Mouse (Mus musculus) c-Kit-positive CD71-negative TER-119-negative erythroid progenitor cells, embryonic 14.5 days (primary cell): ENCODE measurements around the gene Erbb2.
A peak's percentile ranks its signal among the peaks of the same experiment; 100 is the strongest.

Source experiments
- DNase-seq: peaks from one replicate; pipeline ENCODE4 v3.0.0-alpha.2; 2013; ENCODE audit warnings: low read depth

The Erbb2 gene

DNA sequence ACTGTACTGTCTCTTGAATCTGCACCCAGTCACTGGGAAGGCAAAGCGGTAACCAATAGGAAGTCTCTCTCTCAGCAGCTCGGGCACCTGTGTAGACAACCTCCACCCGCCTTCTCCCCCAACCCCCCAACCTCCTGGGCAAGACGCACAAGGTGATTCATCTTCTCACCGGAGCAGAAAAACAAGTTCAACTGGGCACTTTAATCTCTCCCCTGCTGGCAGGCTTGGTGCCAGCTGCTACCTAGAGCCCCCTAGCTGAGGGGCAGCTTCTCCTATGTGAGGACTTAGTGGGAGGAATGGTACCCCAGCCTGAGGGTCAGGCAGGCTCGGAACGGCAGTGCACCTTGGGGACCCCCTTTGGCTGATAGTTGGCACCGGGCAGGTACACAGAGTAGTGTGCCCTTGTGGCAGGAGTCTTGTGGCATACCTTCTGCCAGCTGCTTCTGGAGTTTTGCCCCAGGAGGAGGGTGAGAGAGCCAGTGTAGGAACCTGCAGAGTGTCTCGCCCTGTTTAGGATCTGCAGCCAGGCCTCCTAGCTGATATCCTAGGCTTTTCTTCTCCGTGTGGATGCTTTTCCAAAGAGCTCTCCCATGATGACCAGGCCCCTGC lies 6.8 kb downstream of the Erbb2 start:
- no peak for DNase-seq

DNA sequence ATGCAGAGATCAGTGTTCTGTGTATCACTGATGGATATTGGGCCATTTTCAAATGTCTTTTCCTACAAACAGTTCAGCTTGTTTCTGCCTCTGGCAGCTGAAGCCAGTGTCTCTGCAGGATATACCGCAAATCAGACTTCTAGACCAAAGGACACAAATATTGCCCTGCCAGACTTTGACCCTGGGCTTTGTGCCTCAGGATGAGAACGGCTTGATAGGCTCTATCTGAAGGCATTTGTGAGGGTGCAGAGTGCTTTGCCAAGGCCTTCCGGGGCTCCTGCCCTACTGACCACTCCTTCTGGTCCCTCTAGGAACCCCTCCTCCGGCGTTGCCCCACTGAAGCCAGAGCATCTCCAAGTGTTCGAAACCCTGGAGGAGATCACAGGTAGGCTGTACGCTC lies 14.3 kb downstream of the Erbb2 start:
- no peak for DNase-seq

DNA sequence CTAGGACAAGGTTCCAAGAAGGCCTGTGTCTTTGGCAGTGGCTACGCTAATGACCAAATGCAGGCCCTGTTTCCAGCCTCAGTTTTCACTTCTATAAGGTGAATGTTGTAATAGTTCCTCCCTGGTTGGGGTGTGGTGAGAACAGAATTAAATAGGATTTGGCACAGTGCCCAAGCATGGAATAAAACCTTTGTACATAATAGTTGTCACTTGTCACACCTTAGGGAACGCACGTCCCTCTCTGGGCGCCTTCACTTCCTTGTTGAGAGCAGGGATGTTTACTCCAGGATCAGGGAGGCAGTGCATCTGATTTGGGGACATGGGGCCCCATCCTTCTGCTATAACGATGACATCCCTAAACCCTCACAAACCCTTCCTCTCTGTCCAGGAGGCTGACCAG lies 16.2 kb downstream of the Erbb2 start:
- DNase-seq, result no peak

GRCm38 (mm10) chr11:98431743-98432502 lies 19.7 kb downstream of the Erbb2 start:
- DNase-seq, result no peak

DNA sequence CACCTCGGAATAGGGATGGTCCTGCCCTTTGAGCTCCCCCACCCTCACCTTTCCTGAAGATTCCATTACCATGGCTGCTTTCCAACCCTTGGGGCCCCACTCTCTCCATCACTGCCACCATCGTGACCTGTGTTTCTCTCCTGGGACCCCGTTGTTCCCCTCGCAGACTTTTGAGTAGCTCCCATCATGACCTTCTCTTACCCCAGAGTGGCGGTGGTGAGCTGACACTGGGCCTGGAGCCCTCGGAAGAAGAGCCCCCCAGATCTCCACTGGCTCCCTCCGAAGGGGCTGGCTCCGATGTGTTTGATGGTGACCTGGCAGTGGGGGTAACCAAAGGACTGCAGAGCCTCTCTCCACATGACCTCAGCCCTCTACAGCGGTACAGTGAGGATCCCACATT lies 23.5 kb downstream of the Erbb2 start:
- DNase-seq, result no peak

GRCm38 (mm10) chr11:98437441-98437840 lies 25.2 kb downstream of the Erbb2 start:
- DNase-seq, result no peak

DNA sequence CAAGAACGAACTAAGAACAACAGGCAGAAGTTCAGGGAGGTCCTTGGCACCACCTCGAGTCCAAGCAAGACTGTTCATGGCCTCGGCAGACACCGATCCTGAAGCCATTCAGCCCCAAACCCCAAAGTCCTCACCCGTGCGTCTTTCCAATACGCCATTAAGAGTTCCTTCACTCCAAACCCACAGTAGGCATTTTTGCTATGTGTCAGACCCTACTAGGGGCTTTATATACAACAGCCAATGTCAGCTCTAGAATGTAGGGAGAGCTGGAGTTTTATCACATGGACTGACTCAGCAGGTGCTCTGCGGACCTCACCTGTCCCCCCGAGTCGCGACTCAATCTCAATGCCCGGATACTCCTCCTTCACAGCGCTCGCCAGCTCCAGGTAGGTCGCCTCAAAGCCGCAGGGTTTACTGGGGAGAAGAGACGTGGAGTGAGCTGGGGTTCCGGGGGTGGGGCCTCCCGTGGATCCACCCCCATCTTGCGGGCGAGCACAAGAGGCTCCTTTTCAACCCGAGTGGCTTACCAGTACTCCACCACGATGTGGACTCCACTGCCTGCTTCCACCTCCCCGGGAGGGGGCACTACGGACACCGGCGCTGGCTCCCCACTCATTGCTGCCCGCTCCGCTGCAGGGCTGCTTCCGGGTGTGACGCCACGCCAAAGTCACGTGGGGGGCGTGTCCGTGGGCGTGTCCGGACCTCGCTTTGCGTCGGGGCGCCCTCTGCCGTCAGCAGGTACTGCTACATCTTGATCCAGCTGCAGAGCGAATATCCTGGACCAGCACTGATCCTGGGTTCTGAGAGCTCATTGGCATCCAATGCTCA lies 26.3 kb downstream of the Erbb2 start, which contains the start of gene Mien1:
Mien1 (minus strand) TSS at position 661 of the 828 bp plus-strand sequence.
- peak; percentile 83 for DNase-seq

DNA sequence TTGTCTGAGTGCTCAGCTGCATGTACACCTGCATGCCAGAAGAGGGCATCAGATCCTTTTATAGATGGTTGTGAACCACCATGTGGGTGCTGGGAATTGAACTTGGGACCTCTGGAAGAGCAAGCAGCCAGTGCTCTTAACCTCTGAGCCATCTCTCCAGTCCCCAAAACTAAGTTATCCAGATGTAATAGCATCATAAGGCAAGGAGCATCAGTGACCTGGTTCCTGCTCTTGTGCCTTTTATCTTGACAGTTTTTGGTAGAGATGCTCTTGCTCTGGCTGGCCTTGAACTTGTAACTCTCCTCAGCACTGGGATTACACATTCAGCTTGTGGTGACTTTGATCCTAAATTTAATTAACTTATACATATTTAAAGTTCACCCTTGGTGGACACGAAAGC lies 31.4 kb downstream of the Erbb2 start:
- DNase-seq, result no peak

- no peak for DNase-seq
Observed at GRCm38 (mm10) chr11:98445238-98445637, 33.0 kb downstream of the Erbb2 start.

DNA sequence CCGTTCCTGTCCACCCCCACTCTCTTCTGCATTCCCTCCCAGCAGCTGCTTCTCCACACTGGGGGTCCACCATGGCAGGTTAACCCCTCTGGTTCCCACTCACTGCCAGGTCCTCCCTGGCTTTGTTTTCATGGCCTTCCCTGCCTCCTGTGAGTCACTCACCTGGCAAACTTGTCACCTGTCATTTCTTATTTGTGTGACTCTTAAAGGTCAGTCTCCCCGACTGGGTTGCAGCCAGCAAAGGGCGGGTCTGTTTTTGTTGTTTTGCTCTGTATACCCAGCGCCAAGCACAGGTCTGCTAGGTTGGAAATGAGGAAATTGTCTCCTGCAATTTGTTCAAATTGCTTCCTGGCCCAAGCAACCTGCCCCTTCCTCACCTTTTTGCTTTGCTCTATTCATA lies 33.4 kb downstream of the Erbb2 start:
- DNase-seq, result no peak

GRCm38 (mm10) chr11:98446213-98446561 lies 33.9 kb downstream of the Erbb2 start, which contains the start of gene Grb7:
Gene Grb7, plus strand, starts transcription at chr11:98446394.
- no peak for DNase-seq

DNA sequence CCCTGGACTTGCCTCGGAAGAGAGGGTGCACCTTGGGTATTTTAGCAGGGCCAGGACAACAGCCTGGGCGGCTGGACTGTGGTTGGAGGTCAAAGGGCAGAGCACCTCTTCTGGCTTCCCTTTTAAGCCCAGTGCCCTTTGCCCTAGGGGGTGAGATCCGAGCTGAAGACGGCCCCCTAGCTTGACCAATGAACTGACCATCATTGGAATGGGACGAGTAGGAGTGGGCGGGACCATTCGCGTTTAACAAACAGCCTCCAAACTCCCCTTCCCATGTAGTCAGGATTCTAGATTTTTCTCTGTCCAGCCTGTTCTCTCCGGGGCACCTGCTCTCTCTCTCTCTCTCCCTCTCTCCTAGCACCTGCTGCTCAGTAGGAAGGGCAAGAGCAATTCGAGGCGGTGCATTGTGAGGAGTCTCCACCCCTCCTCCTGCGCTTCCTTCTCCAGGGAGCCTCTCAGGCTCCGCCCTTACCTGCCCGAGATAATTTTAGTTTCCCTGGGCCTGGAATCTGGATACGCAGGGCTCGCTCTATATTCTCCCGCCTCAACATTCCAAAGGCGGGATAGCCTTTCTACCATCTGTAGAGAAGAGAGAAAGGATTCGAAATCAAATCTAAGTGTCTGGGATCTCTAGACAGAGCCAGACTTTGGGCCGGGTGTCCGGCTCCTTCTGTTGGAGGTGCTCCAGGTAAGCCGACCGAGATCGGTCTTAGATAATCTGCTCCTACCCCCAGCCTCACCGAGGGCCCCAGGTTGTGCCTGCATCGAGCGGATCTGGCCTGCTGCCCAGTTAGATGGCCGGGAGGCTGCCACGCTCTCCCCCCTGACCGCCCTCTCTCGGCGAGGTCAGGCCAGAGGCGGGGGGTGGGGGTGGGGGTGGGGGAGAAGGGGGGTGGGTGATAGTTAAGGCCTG lies 34.5 kb downstream of the Erbb2 start:
- no peak for DNase-seq

GRCm38 (mm10) chr11:98447475-98447834 lies 35.2 kb downstream of the Erbb2 start:
- no peak for DNase-seq

DNA sequence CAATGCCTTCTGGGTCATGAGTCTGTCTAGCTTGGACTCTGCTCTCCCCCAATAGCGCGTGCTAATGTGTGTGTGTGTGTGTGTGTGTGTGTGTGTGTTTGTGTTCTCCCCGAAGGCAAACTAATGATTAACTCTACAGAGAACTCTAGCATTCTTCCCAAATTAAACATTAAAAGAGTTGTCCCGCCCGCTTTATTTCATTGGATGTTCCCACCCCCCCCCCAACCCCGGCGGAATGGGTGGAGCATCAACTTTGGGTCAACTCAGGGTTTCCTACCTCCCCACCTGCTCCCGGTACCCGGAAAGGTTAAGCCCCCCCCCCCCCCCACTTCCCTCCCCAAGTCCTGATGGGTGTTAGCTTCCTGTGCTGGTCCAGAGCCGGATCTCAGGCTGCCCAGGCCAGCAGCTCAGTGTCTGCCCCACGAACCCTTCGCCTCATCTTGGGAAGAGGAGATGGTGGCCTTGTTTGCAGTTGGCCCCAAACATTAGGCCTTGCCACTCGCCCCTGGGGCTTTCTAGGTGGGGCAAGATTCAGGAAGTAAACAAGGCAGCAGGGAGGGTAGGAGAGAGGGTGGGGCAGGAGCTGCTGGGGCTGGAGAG lies 36.0 kb downstream of the Erbb2 start:
- no peak for DNase-seq

- DNase-seq, result no peak
Observed at GRCm38 (mm10) chr11:98449419-98449818, 37.1 kb downstream of the Erbb2 start.

- no peak for DNase-seq
Observed at GRCm38 (mm10) chr11:98449921-98450771, 37.9 kb downstream of the Erbb2 start.

- no peak for DNase-seq
Observed at GRCm38 (mm10) chr11:98455484-98455883, 43.2 kb downstream of the Erbb2 start.

DNA sequence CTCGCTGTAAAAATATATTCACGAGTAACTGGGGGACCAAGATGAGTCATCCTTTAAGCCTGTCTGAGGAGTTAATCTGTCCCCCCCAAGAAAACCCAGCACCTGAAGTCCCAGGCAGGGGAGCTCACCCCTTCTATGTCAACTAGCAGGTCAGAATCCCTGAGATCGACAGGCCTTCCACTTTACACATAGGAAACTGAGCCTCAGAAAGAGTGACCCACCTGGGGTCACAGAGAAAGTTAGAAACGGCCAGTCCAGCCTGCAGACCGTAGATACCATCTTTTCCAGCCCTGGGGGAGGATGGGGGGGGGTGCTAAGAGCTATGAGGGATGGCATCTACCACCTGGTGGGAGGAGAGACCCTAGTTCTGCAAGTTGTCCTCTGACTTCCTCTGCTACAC lies 44.3 kb downstream of the Erbb2 start:
- no peak for DNase-seq

- no peak for DNase-seq
Observed at GRCm38 (mm10) chr11:98456945-98457344, 44.7 kb downstream of the Erbb2 start.

- DNase-seq, result peak; percentile 73
Observed at GRCm38 (mm10) chr11:98457367-98458120, 45.3 kb downstream of the Erbb2 start.
